Mouse (Mus musculus): ENCODE results near the gene Emilin1. TPM values are rescaled to one million over a fixed set of nuclear protein-coding genes. Genes with fewer than 3 reads are reported as not detected.
A peak's percentile ranks its signal among the peaks of the same experiment; 100 is the strongest.

The Emilin1 gene
- 83.9 and 104 TPM in 2 replicates for polyA plus RNA-seq (2012; rRNA removed)

DNA sequence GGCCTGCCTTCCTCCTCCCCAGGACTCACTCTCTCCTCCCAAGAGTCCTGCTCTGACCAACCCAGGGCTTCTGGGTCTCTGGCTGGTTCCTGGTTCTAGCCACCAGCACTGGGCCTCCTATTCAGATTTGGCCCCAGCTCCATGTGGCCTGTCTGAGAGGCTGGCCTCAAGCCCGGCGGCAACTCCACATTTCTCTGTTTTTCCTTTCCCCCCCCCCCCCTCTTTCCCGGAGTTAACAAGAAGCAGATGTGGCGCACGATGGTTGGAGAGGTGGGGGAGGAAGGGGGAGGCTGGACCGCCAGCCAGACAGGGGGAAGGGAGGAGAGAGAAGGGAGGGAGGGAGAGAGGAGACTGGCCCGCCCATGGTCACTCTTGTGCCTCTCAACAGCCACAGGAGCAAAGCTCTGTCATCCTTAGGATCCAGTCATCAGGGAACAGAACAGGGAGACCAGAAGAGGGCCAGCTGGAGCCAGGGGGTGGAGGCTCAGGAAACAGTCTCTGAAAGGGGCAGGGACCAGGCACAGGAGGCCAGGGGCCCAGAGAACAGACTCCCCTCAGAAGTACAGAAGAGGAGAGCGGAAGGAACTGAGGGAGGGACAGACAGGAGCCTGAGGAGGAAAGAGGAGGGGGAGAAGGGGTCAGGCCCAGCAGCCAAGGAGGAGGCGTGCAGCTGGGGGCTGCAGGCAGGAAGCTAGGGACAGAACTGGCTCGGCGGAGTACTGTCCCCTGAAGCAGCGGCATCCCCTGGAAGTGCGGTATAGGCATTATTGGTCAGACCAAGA, at the start of gene Emilin1:
Gene Emilin1, plus strand, starts transcription at position 343 of the 782 bp plus-strand sequence.
- DNase-seq (ENCODE audit: low read depth in 1 of 2, low spot score in 2 of 2) = no peak
- Histone ChIP-seq H3K4me3 (ENCODE audit: extremely low read depth, insufficient read depth, insufficient read length) (peak within 1 kb of the TSS; percentile 38; the same call in 1 of the 2 replicates), H3K27me3 (ENCODE audit: control insufficient read depth, insufficient read depth, low read length) (no peaks in the 10 kb centered on the region), H3K36me3 (ENCODE audit: control insufficient read depth, insufficient read depth, low read length) (no peaks in the 10 kb centered on the region), H3K4me1 (ENCODE audit: control insufficient read depth, insufficient read depth, insufficient read length) (peaks cover 5% of the 10 kb centered on the region; the same call in 1 of the 2 replicates), H3K27ac (ENCODE audit: insufficient read depth, low read length) (peak within 1 kb of the TSS; percentile 65)
- no peak for TF ChIP-seq CTCF (IDR thresholded peaks at IDR 0.05; ENCODE audit: extremely low read depth, insufficient read depth, insufficient read length, insufficient replicate concordance)
- TF ChIP-seq POLR2A (IDR thresholded peaks at IDR 0.05; ENCODE audit: low read depth, low read length) = no peak
- 31% methylated on average over 13 of the region's 13 CpGs for WGBS

DNA sequence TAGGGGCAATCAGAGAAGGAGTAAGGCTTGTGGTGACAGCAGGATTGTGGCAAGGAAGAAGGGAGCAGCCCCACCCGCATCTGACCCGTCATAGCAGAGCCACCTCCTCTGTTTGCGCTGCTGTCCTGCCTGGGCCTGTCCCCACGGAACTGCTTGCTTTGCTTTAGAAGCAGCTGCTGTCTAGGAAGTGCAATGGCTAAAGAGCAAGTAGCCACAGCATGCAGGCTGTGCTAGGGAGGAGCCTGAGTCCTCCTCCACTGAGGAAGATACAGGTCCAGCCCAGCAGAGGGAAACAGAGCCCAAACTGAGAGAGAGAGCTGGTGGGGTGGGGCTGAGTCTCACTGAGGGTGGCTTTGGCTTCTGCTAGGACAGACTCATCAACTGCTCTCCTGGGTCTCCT, 49.4 kb upstream of the Emilin1 start:
- no peak for TF ChIP-seq CTCF (IDR thresholded peaks at IDR 0.05; ENCODE audit: extremely low read depth, insufficient read depth, insufficient read length, insufficient replicate concordance)
- no peak for TF ChIP-seq POLR2A (IDR thresholded peaks at IDR 0.05; ENCODE audit: low read depth, low read length)
- Histone ChIP-seq H3K4me3 (ENCODE audit: extremely low read depth, insufficient read depth, insufficient read length) (no peak overlapping the region), H3K36me3 (ENCODE audit: control insufficient read depth, insufficient read depth, low read length) (no peaks in the 10 kb centered on the region), H3K27me3 (ENCODE audit: control insufficient read depth, insufficient read depth, low read length) (no peaks in the 10 kb centered on the region), H3K4me1 (ENCODE audit: control insufficient read depth, insufficient read depth, insufficient read length) (peaks cover 4% of the 10 kb centered on the region; the same call in 1 of the 2 replicates), H3K27ac (ENCODE audit: insufficient read depth, low read length) (no peak overlapping the region)
- DNase-seq (ENCODE audit: low read depth in 1 of 2, low spot score in 2 of 2) = no peak
- 70% methylated on average over 4 of the region's 4 CpGs for WGBS

DNA sequence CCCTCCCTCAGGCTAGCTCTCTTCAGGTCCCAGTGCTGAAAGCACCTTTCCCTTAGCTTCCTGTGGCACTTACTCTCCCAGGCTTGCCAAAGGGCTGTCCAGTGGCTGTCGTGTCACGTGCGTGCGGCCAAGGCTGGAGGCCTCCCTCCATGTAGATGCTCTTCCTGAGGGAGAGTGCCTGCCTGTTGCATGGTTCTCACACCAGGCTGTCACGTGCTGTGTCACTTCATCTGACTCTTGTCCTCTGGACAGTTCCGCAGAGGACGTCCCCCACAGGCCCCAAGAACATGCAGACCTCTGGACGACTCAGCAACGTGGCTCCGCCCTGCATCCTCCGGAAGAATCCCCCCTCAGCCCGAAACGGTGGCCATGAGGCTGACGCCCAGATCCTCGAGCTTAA, 48.9 kb upstream of the Emilin1 start:
- Histone ChIP-seq H3K27ac (ENCODE audit: insufficient read depth, low read length) (no peak overlapping the region), H3K27me3 (ENCODE audit: control insufficient read depth, insufficient read depth, low read length) (no peaks in the 10 kb centered on the region), H3K4me3 (ENCODE audit: extremely low read depth, insufficient read depth, insufficient read length) (no peak overlapping the region), H3K36me3 (ENCODE audit: control insufficient read depth, insufficient read depth, low read length) (no peaks in the 10 kb centered on the region), H3K4me1 (ENCODE audit: control insufficient read depth, insufficient read depth, insufficient read length) (peaks cover 7% of the 10 kb centered on the region; the same call in 1 of the 2 replicates)
- no peak for TF ChIP-seq POLR2A (IDR thresholded peaks at IDR 0.05; ENCODE audit: low read depth, low read length)
- no peak for TF ChIP-seq CTCF (IDR thresholded peaks at IDR 0.05; ENCODE audit: extremely low read depth, insufficient read depth, insufficient read length, insufficient replicate concordance)
- whole genome bisulfite sequencing = 79% methylated on average over 15 of the region's 15 CpGs
- DNase-seq (ENCODE audit: low read depth in 1 of 2, low spot score in 2 of 2) = no peak

DNA sequence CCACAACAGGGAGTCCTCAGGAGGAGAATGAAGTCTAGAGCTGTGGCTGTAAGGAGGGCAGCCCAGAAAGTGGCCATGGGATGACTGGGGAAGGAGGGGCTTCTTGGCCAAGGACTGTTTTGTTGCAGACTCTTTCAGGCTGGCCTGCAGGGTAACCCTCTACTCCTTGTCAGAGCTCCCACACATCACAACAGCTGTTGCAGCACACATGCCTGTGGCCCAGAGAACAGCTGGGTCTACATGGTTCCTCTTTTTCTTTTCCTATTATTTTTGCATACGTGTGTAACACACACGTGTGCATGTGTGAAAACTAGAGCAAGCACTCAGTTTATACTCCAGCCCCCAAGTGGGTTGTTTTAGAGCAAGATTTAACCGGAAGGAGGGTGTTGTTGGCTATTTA, 46.3 kb upstream of the Emilin1 start:
- Histone ChIP-seq H3K27me3 (ENCODE audit: control insufficient read depth, insufficient read depth, low read length) (no peaks in the 10 kb centered on the region), H3K4me3 (ENCODE audit: extremely low read depth, insufficient read depth, insufficient read length) (no peak overlapping the region), H3K4me1 (ENCODE audit: control insufficient read depth, insufficient read depth, insufficient read length) (peaks cover 7% of the 10 kb centered on the region; the same call in 1 of the 2 replicates), H3K36me3 (ENCODE audit: control insufficient read depth, insufficient read depth, low read length) (peaks cover 5% of the 10 kb centered on the region; the same call in 1 of the 2 replicates), H3K27ac (ENCODE audit: insufficient read depth, low read length) (peak overlapping the region; percentile 42)
- DNase-seq (ENCODE audit: low read depth in 1 of 2, low spot score in 2 of 2) = peak in 1 of 2 experiments; percentile 22
- TF ChIP-seq CTCF (IDR thresholded peaks at IDR 0.05; ENCODE audit: extremely low read depth, insufficient read depth, insufficient read length, insufficient replicate concordance) (no peak), POLR2A (IDR thresholded peaks at IDR 0.05; ENCODE audit: low read depth, low read length) (no peak)
- WGBS = 24% methylated on average over 3 of the region's 3 CpGs

DNA sequence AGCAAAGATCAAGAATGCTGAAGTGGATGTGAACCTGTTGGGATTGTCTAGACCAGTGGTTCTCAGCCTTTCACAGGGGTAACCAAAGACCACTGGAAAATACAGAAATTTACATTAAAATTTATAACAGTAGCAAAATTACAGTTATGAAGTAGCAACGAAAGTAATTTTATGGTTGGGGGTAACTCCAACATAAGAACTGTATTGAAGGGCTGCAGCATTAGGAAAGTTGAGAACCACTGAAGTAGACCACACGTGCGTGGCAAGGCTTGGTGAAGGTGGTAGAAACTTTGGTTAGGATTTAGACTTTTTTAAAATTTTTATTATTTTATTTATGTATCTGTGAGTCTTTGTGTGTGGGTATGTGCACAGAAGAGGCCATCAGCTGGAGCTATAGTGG, 45.5 kb upstream of the Emilin1 start, which contains the start of gene Tmem214:
Gene Tmem214, plus strand, starts transcription at position 301 of the 400 bp plus-strand sequence.
- Histone ChIP-seq H3K27ac (ENCODE audit: insufficient read depth, low read length) (peak within 1 kb of the TSS; percentile 42), H3K4me1 (ENCODE audit: control insufficient read depth, insufficient read depth, insufficient read length) (peaks cover 7% of the 10 kb centered on the region; the same call in 1 of the 2 replicates), H3K4me3 (ENCODE audit: extremely low read depth, insufficient read depth, insufficient read length) (no peak within 1 kb of the TSS), H3K36me3 (ENCODE audit: control insufficient read depth, insufficient read depth, low read length) (peaks cover 13% of the 10 kb centered on the region), H3K27me3 (ENCODE audit: control insufficient read depth, insufficient read depth, low read length) (no peaks in the 10 kb centered on the region)
- whole genome bisulfite sequencing = 92% methylated on average over 3 of the region's 3 CpGs
- DNase-seq (ENCODE audit: low read depth in 1 of 2, low spot score in 2 of 2) = no peak
- TF ChIP-seq POLR2A (IDR thresholded peaks at IDR 0.05; ENCODE audit: low read depth, low read length) = no peak
- TF ChIP-seq CTCF (IDR thresholded peaks at IDR 0.05; ENCODE audit: extremely low read depth, insufficient read depth, insufficient read length, insufficient replicate concordance) = no peak

DNA sequence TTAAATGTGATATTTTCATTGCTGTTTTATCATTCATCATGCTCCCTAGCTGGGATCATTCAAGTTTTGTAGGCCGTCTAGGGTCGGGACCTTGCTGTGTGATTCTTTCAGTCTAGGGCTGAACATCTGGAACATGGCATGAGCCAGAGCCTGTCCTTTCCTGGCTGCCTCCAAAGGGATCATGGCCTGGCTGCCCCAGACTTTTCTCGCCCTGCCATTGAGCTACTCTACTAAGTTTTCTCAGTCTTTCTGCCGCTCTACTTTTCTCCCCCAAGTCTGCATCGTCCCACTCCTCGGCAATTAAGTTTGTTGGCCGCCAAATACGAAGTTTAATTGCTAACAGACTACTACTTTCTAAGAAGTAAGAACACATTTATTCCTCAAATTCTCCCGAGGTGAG, 44.2 kb upstream of the Emilin1 start:
- peaks cover 22% of the 10 kb centered on the region for H3K36me3 ChIP-seq (ENCODE audit: control insufficient read depth, insufficient read depth, low read length)
- no peak for DNase-seq (ENCODE audit: low read depth in 1 of 2, low spot score in 2 of 2)
- H3K27me3 ChIP-seq (ENCODE audit: control insufficient read depth, insufficient read depth, low read length) = no peaks in the 10 kb centered on the region
- WGBS = 29% methylated on average over 9 of the region's 9 CpGs
- H3K27ac ChIP-seq (ENCODE audit: insufficient read depth, low read length) = peak overlapping the region; percentile 2; the same call in 1 of the 2 replicates
- H3K4me1 ChIP-seq (ENCODE audit: control insufficient read depth, insufficient read depth, insufficient read length) = peaks cover 7% of the 10 kb centered on the region; the same call in 1 of the 2 replicates
- TF ChIP-seq CTCF (IDR thresholded peaks at IDR 0.05; ENCODE audit: extremely low read depth, insufficient read depth, insufficient read length, insufficient replicate concordance) (no peak), POLR2A (IDR thresholded peaks at IDR 0.05; ENCODE audit: low read depth, low read length) (no peak)
- H3K4me3 ChIP-seq (ENCODE audit: extremely low read depth, insufficient read depth, insufficient read length) = peak overlapping the region; percentile 37; the same call in 1 of the 2 replicates
